Mouse (Mus musculus): ENCODE measurements around the gene Slc2a4. TPM values are rescaled to one million over a fixed set of nuclear protein-coding genes. Genes with fewer than 3 reads are reported as not detected.

Slc2a4 gene
- polyA plus RNA-seq, 1 experiment from 2014 or later = 3.9 TPM

DNA sequence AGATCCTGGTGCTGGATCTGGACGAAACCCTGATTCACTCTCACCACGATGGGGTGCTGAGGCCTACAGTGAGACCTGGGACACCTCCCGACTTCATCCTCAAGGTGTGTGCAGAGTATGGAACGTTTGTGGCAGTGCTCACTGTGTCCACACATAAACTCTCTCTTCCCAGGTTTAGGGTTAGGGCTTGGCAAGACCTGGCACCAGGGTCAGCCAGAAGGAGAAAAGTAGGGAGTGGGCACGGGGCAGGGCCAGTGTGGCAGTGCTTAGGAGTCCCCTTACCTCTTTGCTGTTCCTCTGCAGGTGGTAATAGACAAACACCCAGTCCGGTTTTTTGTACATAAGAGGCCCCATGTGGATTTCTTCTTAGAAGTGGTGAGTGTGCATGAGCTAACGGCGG lies 36.4 kb upstream of the Slc2a4 start:
- no peak overlapping the region for H3K4me2 ChIP-seq
- no peak overlapping the region for H3K4me3 ChIP-seq
- H3K27me3 ChIP-seq = no peaks in the 10 kb centered on the region
- peaks cover 27% of the 10 kb centered on the region for H3K4me1 ChIP-seq (replicated peaks)
- H3K9ac ChIP-seq = no peak overlapping the region
- ATAC-seq (ENCODE audit: low FRiP score) = no peak
- 94% methylated on average over 8 of the region's 8 CpGs for WGBS
- no peaks in the 10 kb centered on the region for H3K9me3 ChIP-seq
- H3K27ac ChIP-seq = no peak overlapping the region
- H3K36me3 ChIP-seq = peaks cover 48% of the 10 kb centered on the region

DNA sequence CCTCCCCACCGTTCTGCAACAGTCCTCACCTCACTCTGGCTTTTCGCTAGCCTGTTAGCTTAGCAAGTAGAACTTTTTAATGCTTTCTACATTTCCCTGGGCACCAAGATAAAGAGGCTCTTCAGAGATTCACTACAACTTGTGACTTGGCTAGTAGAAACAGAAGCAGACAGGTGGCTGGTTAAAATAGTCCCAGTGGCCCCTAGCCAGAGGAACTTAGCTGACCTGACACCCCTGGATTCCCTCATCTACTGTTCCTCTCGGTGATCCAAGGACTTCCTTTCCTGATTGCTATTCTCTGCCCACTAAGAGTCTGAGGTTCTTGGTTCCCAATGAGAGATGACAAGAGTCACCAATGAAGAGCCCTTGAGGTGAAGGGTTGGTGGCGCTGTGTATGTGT lies 35.4 kb upstream of the Slc2a4 start:
- Histone ChIP-seq H3K4me2 (peak overlapping the region; percentile 94), H3K4me3 (peak overlapping the region; percentile 99), H3K27ac (no peak overlapping the region), H3K36me3 (peaks cover 41% of the 10 kb centered on the region), H3K9ac (peak overlapping the region; percentile 98), H3K4me1 (replicated peaks) (peaks cover 33% of the 10 kb centered on the region), H3K27me3 (no peaks in the 10 kb centered on the region), H3K9me3 (no peaks in the 10 kb centered on the region)
- no peak for ATAC-seq (ENCODE audit: low FRiP score)
- 85% methylated on average over 4 of the region's 4 CpGs for WGBS

DNA sequence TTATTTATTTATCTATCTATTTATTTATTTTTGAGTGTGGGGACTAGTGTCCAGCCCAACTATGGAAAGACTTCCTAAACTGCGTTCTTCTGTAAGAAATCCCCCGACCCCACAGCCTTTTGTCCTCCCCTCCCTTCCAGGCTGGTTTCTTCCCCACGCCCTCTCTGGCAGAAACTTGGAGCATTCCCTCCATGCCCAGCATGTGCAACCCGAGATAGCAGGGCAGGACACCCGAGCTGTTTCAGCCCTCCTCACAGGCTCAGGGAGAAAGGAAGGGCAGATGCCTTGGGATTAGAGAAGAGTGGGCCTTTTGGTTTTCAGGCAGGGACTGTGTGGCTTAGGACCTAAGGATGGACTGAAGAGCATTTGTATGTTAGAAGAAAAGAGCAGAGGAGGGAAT lies 34.9 kb upstream of the Slc2a4 start:
- ATAC-seq (ENCODE audit: low FRiP score) = no peak
- 35% methylated on average over 5 of the region's 5 CpGs for WGBS
- no peaks in the 10 kb centered on the region for H3K9me3 ChIP-seq
- H3K36me3 ChIP-seq = peaks cover 36% of the 10 kb centered on the region
- peak overlapping the region; percentile 94 for H3K4me2 ChIP-seq
- H3K9ac ChIP-seq = peak overlapping the region; percentile 98
- H3K27me3 ChIP-seq = no peaks in the 10 kb centered on the region
- peak overlapping the region; percentile 99 for H3K4me3 ChIP-seq
- peaks cover 33% of the 10 kb centered on the region for H3K4me1 ChIP-seq (replicated peaks)
- 0 out of 2 replicates have a peak overlapping the region, but pooled peaks have one; percentile 9 for H3K27ac ChIP-seq

DNA sequence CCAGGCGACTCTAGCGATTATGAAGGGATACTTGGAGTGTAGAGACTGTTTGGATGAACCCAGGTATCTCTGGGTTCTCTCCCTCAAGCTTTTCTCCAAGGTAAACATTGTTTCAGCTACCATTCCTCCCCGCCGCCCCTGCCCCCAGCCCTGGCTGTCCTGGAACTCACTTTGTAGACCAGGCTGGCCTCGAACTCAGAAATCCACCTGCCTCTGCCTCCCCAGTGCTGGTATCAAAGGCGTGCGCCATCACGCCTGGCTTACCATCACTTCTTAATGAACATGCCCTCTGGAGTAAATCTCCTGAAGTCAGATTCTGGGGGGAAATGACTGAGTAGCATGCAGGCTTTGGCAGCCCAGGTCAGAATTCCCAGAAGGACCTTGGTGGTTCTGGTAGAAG lies 34.2 kb upstream of the Slc2a4 start, which contains the start of gene Elp5:
Elp5 (minus strand) TSS at position 293 of the 400 bp plus-strand sequence.
- Histone ChIP-seq H3K9me3 (no peaks in the 10 kb centered on the region), H3K9ac (peak within 1 kb of the TSS; percentile 98), H3K4me3 (peak within 1 kb of the TSS; percentile 99), H3K27me3 (no peaks in the 10 kb centered on the region), H3K36me3 (peaks cover 37% of the 10 kb centered on the region), H3K27ac (peak within 1 kb of the TSS; percentile 99), H3K4me2 (peak within 1 kb of the TSS; percentile 94), H3K4me1 (replicated peaks) (peaks cover 33% of the 10 kb centered on the region)
- ATAC-seq (ENCODE audit: low FRiP score) = no peak
- 66% methylated on average over 8 of the region's 8 CpGs for WGBS

DNA sequence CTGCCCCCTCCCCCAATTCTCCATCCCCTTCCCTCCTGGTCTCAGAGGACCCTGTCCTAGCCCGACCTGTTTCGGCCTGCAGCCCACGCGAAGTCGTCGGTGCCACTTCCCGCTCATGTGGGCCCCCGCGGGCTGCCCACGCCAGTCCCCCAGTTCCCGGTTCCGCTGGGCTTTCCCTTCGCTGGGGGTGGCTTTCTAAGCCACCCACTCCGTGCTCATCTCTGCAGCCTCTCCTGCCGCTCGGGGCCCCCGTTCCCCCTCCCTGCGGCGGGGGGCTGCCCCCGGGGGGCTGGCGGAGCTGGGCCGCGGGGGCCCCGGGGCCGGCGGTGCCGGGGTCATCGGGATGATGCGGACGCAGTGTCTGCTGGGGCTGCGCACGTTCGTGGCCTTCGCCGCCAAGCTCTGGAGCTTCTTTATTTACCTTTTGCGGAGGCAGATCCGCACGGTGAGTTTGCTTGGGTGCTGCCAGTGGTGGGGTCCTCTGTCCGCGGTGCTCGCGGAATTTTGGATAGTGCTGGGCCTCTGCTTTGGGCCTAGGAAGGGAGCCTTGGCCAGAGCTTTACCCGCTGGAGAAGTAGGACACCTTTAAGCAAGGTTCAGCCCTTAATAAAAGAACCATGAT lies 33.3 kb upstream of the Slc2a4 start, which contains the start of gene Ctdnep1:
Ctdnep1 (plus strand) TSS at position 16 of the 622 bp plus-strand sequence.
- H3K4me2 ChIP-seq = peak within 1 kb of the TSS; percentile 94
- H3K9me3 ChIP-seq = no peaks in the 10 kb centered on the region
- peaks cover 37% of the 10 kb centered on the region for H3K36me3 ChIP-seq
- ATAC-seq (ENCODE audit: low FRiP score) = peak; percentile 60
- under 1% methylated on average over 43 of the region's 43 CpGs for WGBS
- peak within 1 kb of the TSS; percentile 99 for H3K4me3 ChIP-seq
- H3K27me3 ChIP-seq = no peaks in the 10 kb centered on the region
- peaks cover 33% of the 10 kb centered on the region for H3K4me1 ChIP-seq (replicated peaks)
- peak within 1 kb of the TSS; percentile 98 for H3K9ac ChIP-seq
- H3K27ac ChIP-seq = peak within 1 kb of the TSS; percentile 99

DNA sequence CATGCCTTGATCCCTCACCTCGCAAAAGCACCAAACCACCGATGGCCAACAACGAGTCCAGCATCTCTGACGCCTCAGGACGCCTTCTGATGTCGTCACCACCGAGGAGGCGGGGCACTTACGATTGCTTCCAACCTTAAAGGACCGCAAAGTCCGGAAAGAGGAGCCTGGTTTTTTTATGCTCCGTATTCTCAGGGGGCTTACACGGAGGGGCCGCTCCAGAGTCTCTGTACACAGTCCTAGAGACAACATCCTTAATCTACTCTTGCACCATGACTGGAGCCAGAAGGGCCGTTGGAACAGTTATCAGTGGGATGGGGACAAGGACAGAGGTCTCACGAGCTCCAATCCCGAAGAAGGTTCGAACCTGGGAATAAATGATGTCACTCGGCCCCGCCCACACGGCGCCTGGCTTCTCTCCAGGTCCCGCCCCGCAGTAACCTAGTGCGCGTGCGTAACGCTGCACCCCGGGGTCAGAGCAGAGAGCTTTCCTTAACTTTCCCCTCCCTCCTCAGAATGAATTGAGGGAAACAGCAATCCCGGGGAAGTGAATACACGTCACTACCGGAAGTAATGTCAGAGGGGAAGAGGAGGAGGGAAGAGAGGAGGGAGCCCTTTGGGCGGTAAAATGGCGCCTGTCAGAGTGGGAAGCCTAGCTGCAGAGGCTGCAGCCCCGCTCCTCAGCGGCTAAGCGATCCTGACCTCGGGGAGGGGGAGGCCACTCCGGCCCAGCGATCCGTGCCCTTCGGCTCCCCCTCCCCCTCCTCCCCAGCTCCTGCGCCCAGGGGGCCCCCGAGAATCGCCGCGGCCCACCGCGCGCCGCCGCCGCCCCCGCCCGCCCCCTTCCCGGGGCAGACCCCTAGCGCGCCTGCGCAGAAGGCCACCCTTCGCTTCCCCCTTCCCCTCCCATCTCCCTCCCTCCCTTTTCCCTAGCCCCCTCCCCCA lies 32.5 kb upstream of the Slc2a4 start:
- Histone ChIP-seq H3K9ac (peak overlapping the region; percentile 98), H3K4me1 (replicated peaks) (peaks cover 33% of the 10 kb centered on the region), H3K4me2 (peak overlapping the region; percentile 94), H3K4me3 (peak overlapping the region; percentile 99), H3K27me3 (no peaks in the 10 kb centered on the region), H3K9me3 (no peaks in the 10 kb centered on the region), H3K36me3 (peaks cover 40% of the 10 kb centered on the region), H3K27ac (peak overlapping the region; percentile 99)
- peak; percentile 94 for ATAC-seq (ENCODE audit: low FRiP score)
- under 1% methylated on average over 42 of the region's 60 CpGs for WGBS

DNA sequence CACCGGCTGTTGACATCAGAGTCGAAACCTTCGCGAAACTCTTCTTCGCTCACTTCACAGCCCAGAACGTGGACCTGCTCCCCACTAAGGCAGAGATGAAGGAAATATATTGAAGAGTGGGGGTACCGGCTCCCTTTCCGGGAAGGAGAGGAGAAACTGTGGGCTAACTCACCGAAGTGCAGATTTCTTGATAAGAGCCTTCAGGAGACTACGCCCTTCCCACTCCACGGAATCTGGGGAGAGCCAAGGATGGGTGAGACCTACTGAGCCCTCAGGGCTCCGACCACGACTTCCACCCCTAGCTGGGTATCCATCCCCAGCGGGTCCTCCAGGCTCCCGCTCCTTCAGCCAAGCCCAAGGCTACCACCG lies 31.8 kb upstream of the Slc2a4 start:
- peaks cover 33% of the 10 kb centered on the region for H3K4me1 ChIP-seq (replicated peaks)
- H3K9me3 ChIP-seq = no peaks in the 10 kb centered on the region
- no peaks in the 10 kb centered on the region for H3K27me3 ChIP-seq
- no peak for ATAC-seq (ENCODE audit: low FRiP score)
- peak overlapping the region; percentile 99 for H3K27ac ChIP-seq
- H3K4me2 ChIP-seq = peak overlapping the region; percentile 94
- H3K9ac ChIP-seq = peak overlapping the region; percentile 98
- 3% methylated on average over 16 of the region's 16 CpGs for WGBS
- peak overlapping the region; percentile 99 for H3K4me3 ChIP-seq
- H3K36me3 ChIP-seq = peaks cover 40% of the 10 kb centered on the region

DNA sequence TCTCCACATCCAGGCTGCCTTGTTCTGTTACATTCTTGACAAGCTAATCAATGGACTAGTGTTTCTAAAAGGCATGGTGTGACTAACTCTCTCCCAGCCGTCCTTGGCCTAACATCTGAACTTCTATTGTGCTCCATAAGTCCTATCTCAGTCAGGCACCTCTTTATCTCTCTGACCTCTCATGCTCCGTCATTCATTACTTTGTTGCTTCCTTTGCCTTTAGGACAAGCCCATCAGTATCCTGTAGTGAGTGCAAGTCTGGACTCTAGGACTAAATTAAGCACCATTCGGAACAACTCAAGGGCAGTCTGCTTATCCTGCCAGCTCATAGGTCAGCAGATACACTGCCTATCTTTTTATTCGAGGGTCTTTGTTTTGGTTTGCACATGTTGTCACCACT lies 28.3 kb upstream of the Slc2a4 start:
- WGBS = 88% methylated on average over 4 of the region's 4 CpGs
- no peak for ATAC-seq (ENCODE audit: low FRiP score)
- no peak overlapping the region for H3K9ac ChIP-seq

DNA sequence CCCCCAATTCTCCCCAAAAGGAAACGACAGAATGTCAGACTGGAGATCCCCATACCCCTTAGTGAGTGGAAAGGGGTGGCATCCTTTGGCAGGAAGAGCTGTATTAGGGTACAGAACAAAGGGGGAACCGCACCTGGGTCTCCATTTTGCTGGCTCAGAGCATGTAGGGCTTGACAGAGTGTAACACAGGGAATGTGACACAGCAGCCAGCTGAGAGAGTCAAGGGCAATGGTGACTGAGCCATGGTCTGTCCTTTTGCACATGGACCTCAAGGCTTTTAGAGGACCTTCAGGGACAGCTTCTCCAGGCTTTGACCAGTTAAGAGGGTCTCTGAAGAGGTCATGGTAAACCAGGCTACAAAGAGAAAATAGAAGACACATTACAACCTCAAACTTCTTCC lies 26.9 kb upstream of the Slc2a4 start:
- no peaks in the 10 kb centered on the region for H3K9me3 ChIP-seq
- H3K36me3 ChIP-seq = peaks cover 78% of the 10 kb centered on the region
- 95% methylated on average over 2 of the region's 2 CpGs for WGBS
- peaks cover 10% of the 10 kb centered on the region for H3K4me1 ChIP-seq (replicated peaks)
- no peak overlapping the region for H3K4me2 ChIP-seq
- H3K27me3 ChIP-seq = no peaks in the 10 kb centered on the region
- no peak for ATAC-seq (ENCODE audit: low FRiP score)
- no peak overlapping the region for H3K27ac ChIP-seq
- H3K9ac ChIP-seq = no peak overlapping the region
- no peak overlapping the region for H3K4me3 ChIP-seq

More for the DNA sequence above, 28.3 kb upstream of the Slc2a4 start:
- peaks cover 10% of the 10 kb centered on the region for H3K4me1 ChIP-seq (replicated peaks)
- H3K9me3 ChIP-seq = no peaks in the 10 kb centered on the region
- H3K27ac ChIP-seq = no peak overlapping the region
- no peaks in the 10 kb centered on the region for H3K27me3 ChIP-seq
- H3K4me3 ChIP-seq = no peak overlapping the region
- H3K36me3 ChIP-seq = peaks cover 68% of the 10 kb centered on the region
- no peak overlapping the region for H3K4me2 ChIP-seq

DNA sequence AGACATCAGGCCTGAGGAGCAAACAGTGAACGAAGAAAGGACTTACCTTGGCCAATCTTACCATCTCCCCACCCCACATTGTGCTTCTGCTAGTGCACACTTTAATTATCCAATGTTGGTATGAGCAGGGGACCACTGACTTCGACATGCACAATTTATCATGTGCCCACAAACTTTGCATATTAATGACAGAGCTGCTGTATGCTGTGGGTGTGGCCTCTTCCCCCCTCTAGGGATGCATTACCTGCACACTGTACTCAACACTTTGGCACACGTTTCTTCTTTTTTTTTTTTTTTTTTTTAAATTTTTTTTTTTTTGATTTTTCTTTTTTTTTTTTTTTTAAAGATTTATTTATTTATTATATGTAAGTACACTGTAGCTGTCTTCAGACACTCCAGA lies 22.8 kb upstream of the Slc2a4 start:
- Histone ChIP-seq H3K36me3 (peaks cover 77% of the 10 kb centered on the region), H3K27me3 (peaks cover 35% of the 10 kb centered on the region), H3K27ac (no peak overlapping the region), H3K9me3 (no peaks in the 10 kb centered on the region), H3K4me3 (no peak overlapping the region), H3K9ac (no peak overlapping the region), H3K4me2 (no peak overlapping the region), H3K4me1 (replicated peaks) (peaks cover 12% of the 10 kb centered on the region)
- ATAC-seq (ENCODE audit: low FRiP score) = no peak
- WGBS = 83% methylated on average over 3 of the region's 3 CpGs

DNA sequence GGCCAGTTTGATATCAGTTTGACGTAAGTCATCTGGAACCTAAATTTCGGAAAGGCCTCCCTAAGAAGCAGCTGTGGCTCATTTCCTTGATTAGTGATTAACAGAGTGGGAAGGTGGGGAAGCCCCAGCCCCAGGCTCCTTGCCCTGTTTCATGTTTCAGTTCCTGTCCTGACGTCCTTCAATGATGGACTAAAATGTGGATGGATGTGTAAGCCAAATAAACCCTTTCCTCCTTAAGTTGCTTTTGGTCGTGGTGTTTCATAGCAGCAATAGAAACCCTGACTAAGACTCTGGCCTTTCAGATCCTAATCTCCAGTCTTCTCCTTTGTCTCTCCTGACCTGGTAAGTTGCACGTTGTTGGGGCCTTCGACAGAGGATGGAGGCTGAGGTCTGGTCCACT lies 22.2 kb upstream of the Slc2a4 start:
- H3K4me1 ChIP-seq (replicated peaks) = peaks cover 16% of the 10 kb centered on the region
- no peaks in the 10 kb centered on the region for H3K9me3 ChIP-seq
- H3K27me3 ChIP-seq = peaks cover 41% of the 10 kb centered on the region
- H3K9ac ChIP-seq = no peak overlapping the region
- no peak for ATAC-seq (ENCODE audit: low FRiP score)
- H3K4me3 ChIP-seq = no peak overlapping the region
- H3K4me2 ChIP-seq = no peak overlapping the region
- no peak overlapping the region for H3K27ac ChIP-seq
- WGBS = 88% methylated on average over 6 of the region's 6 CpGs
- H3K36me3 ChIP-seq = peaks cover 72% of the 10 kb centered on the region

DNA sequence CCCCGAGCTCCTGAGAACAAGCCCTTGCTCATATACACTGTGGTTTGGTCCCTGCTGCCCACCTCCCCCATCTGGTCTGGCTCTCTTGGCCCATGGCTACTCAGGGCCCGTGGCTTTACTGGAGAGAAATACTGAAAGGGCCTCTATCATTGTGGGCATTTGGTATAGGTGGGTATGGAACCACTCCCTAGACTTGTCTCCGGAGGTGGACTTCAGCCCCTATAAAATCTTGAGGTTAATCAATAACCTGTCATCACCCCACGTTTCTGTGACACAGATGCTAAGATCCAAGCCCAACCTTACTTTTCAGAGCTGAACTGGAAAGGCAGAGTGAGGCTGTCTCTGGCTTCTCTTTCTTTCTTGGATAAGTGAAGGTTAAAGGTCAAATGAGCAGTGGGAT lies 20.8 kb upstream of the Slc2a4 start:
- WGBS = 88% methylated on average over 4 of the region's 4 CpGs
- Histone ChIP-seq H3K4me3 (no peak overlapping the region), H3K9ac (no peak overlapping the region), H3K27me3 (peaks cover 55% of the 10 kb centered on the region), H3K4me1 (replicated peaks) (peaks cover 20% of the 10 kb centered on the region), H3K36me3 (peaks cover 57% of the 10 kb centered on the region), H3K27ac (no peak overlapping the region), H3K9me3 (no peaks in the 10 kb centered on the region), H3K4me2 (no peak overlapping the region)
- ATAC-seq (ENCODE audit: low FRiP score) = no peak
